ENCODE assay signal across 20 mouse cellular contexts in genomic region chr1:88099691-88100090, GRCm38 (mm10). TPM values are rescaled to one million over a fixed set of nuclear protein-coding genes. Genes with fewer than 3 reads are reported as not detected.
DNase-seq lines count a peak whose midpoint lies in the region.
"Had no signal": no experiment of that assay in that cellular context is flagged by ENCODE, and none has a peak within 500 bp of the region (broad histone marks: within the 10 kb centered on the region; RNA-seq: fewer than 3 reads in every experiment).

No protein-coding gene starts in this region.

- peak; percentile 82 for DNase-seq in NIH3T3 (ENCODE audit: low read depth)
- peak; percentile 29 for DNase-seq in adrenal gland, adult 2 months
- peak; percentile 64 for DNase-seq in adrenal gland, postnatal 14 days
- DNase-seq in adrenal gland, postnatal 36 days: peak; percentile 48
- peak; percentile 64 for DNase-seq in heart, adult 11 months
- DNase-seq in ovary, adult 18-20 months (ENCODE audit: low spot score): peak; percentile 41

RNA-seq across cellular contexts. Expression of gene Ugt1a6b, which starts 3.4 kb away (rescaled TPM):
- total RNA-seq in adrenal gland, adult 2 months (2021): 1 to 10 TPM; 4.8 to 6.5 TPM
- polyA plus RNA-seq in adrenal gland, adult 2 months (2012; rRNA removed): 8.9 and 9.5 TPM in 2 replicates
- total RNA-seq in adrenal gland, postnatal 14 days (2021): 5.3 and 11.5 TPM in 2 replicates
- 1 to 10 TPM; 3.6 to 7.5 TPM for total RNA-seq in adrenal gland, postnatal 36 days (2021)
- polyA plus RNA-seq: CD4-positive, CD25-positive, alpha-beta regulatory T cell, adult 4 months; cerebellum, adult 2 months; embryonic facial prominence, embryonic 10.5 days; embryonic facial prominence, embryonic 12.5 days; forebrain, embryonic 11.5 days; G1E had no signal

RNA-seq across cellular contexts. Expression of gene Ugt1a7c, which starts 4.8 kb away (rescaled TPM):
- total RNA-seq in adrenal gland, adult 2 months (2021): 1 to 10 TPM; 1.8 to 2.7 TPM
- polyA plus RNA-seq in adrenal gland, adult 2 months (2012; rRNA removed): 0.50 and 1.2 TPM in 2 replicates
- total RNA-seq in adrenal gland, postnatal 14 days (2021): 1.9 and 2.6 TPM in 2 replicates
- total RNA-seq in adrenal gland, postnatal 36 days (2021): 1 to 10 TPM; 2.7 to 2.8 TPM

RNA-seq across cellular contexts. Expression of gene Ugt1a8, which starts 12.1 kb away (rescaled TPM):
- not detected for total RNA-seq in adrenal gland, adult 2 months (2021)
- polyA plus RNA-seq in adrenal gland, adult 2 months (2012; rRNA removed): not detected in 2 replicates
- total RNA-seq in adrenal gland, postnatal 14 days (2021): not detected in 2 replicates
- not detected for total RNA-seq in adrenal gland, postnatal 36 days (2021)
- total RNA-seq: adrenal gland, adult 18-20 months; adrenal gland, postnatal 4 days; CH12.LX; forebrain, postnatal 0 days; G1E had no signal
- polyA plus RNA-seq: CD4-positive, CD25-positive, alpha-beta regulatory T cell, adult 4 months; cerebellum, adult 2 months; cortical plate, adult 2 months; embryonic facial prominence, embryonic 10.5 days; embryonic facial prominence, embryonic 12.5 days; embryonic facial prominence, embryonic 14.5 days; forebrain, embryonic 11.5 days; forebrain, embryonic 13.5 days; forebrain, embryonic 15.5 days; forebrain, postnatal 0 days; G1E had no signal

RNA-seq across cellular contexts. Expression of gene Ugt1a9, which starts 29.1 kb away (rescaled TPM):
- total RNA-seq in adrenal gland, adult 2 months (2021): under 1 TPM; 0.14 to 0.61 TPM
- polyA plus RNA-seq in adrenal gland, adult 2 months (2012; rRNA removed): not detected in 2 replicates
- total RNA-seq in adrenal gland, postnatal 14 days (2021): 0.30 and 5.9 TPM in 2 replicates
- total RNA-seq in adrenal gland, postnatal 36 days (2021): under 1 TPM in 1 of 2 experiments, not detected in 1; 0.26 TPM
- total RNA-seq: adrenal gland, adult 18-20 months; CH12.LX; forebrain, postnatal 0 days had no signal
- polyA plus RNA-seq: CD4-positive, CD25-positive, alpha-beta regulatory T cell, adult 4 months; cerebellum, adult 2 months; cortical plate, adult 2 months; embryonic facial prominence, embryonic 10.5 days; embryonic facial prominence, embryonic 12.5 days; embryonic facial prominence, embryonic 14.5 days; forebrain, embryonic 11.5 days; forebrain, embryonic 13.5 days; forebrain, embryonic 15.5 days; forebrain, postnatal 0 days; G1E had no signal

RNA-seq across cellular contexts. Expression of gene Ugt1a6a, which starts 34.9 kb away (rescaled TPM):
- total RNA-seq in adrenal gland, adult 2 months (2021): 10 to 100 TPM; 10.5 to 17.9 TPM
- polyA plus RNA-seq in adrenal gland, adult 2 months (2012; rRNA removed): 5.1 and 7.6 TPM in 2 replicates
- total RNA-seq in adrenal gland, postnatal 14 days (2021): 10.5 and 12.8 TPM in 2 replicates
- 10 to 100 TPM; 15.0 to 15.7 TPM for total RNA-seq in adrenal gland, postnatal 36 days (2021)
- polyA plus RNA-seq: G1E had no signal

Comparison
In these comparisons a context has a peak if more than half of its experiments do, and no peak if none do; other contexts are left out.
1. Peak in every context shown above with its lines: DNase-seq.
2. DNase-seq: peak in every context shown above with its lines; median percentile 82 in NIH3T3; 64 in adrenal gland, postnatal 14 days; 64 in heart, adult 11 months; 48 in adrenal gland, postnatal 36 days; 41 in ovary, adult 18-20 months; 29 in adrenal gland, adult 2 months.